8 mouse cellular contexts compared by ENCODE assay signal in genomic region chr9:40531027-40531621, GRCm38 (mm10). TPM values are rescaled to one million over a fixed set of nuclear protein-coding genes. Genes with fewer than 3 reads are reported as not detected.
A peak's percentile ranks its signal among the peaks of the same experiment; 100 is the strongest.
DNase-seq lines count a peak whose midpoint lies in the region; ATAC-seq and TF ChIP-seq lines count a peak whose summit lies in the region.

Gene Gramd1b, minus strand, starts transcription at chr9:40531383.

- no peaks in the 10 kb centered on the region for H3K27me3 ChIP-seq in forebrain, postnatal 0 days (ENCODE audit: insufficient read depth, low read length)
- H3K27me3 ChIP-seq in hindbrain, embryonic 12.5 days, result peaks cover 21% of the 10 kb centered on the region
- H3K27me3 ChIP-seq in midbrain, embryonic 13.5 days, result peaks cover 13% of the 10 kb centered on the region; the same call in 1 of the 2 replicates

- peak within 1 kb of the TSS; percentile 53 for H3K4me3 ChIP-seq in forebrain, postnatal 0 days (ENCODE audit: low read depth, low read length)
- H3K4me3 ChIP-seq in hindbrain, embryonic 12.5 days, result peak within 1 kb of the TSS; percentile 57
- peak within 1 kb of the TSS; percentile 51 for H3K4me3 ChIP-seq in midbrain, embryonic 13.5 days (replicated peaks)

- H3K9me3 ChIP-seq in forebrain, postnatal 0 days (ENCODE audit: low read length), result no peaks in the 10 kb centered on the region
- no peaks in the 10 kb centered on the region for H3K9me3 ChIP-seq in hindbrain, embryonic 12.5 days (replicated peaks)
- no peaks in the 10 kb centered on the region for H3K9me3 ChIP-seq in midbrain, embryonic 13.5 days

- H3K4me2 ChIP-seq in forebrain, postnatal 0 days (ENCODE audit: low read depth), result peak within 1 kb of the TSS; percentile 72
- peak within 1 kb of the TSS; percentile 89 for H3K4me2 ChIP-seq in hindbrain, embryonic 12.5 days (replicated peaks)
- peak within 1 kb of the TSS; percentile 69 for H3K4me2 ChIP-seq in midbrain, embryonic 13.5 days (replicated peaks)

- peak; percentile 2 for DNase-seq in kidney, adult 11 months
- no peak for DNase-seq in kidney, adult 8-10 months
- peak; percentile 73 for DNase-seq in cerebellum, adult 18-20 months
- peak; percentile 74 for DNase-seq in forebrain, postnatal 0 days
- DNase-seq in left cerebral cortex, postnatal 25 days (ENCODE audit: low spot score in 2 of 2), result peak; percentile 42 to 48
- DNase-seq in testis, postnatal 14 days (ENCODE audit: low spot score), result peak; percentile 6

- H3K27ac ChIP-seq in forebrain, postnatal 0 days (ENCODE audit: low read depth, low read length), result peak within 1 kb of the TSS; percentile 24
- H3K27ac ChIP-seq in hindbrain, embryonic 12.5 days, result no peak within 1 kb of the TSS
- H3K27ac ChIP-seq in midbrain, embryonic 13.5 days, result no peak within 1 kb of the TSS

- ATAC-seq in forebrain, postnatal 0 days, result peak; percentile 86
- ATAC-seq in hindbrain, embryonic 12.5 days (ENCODE audit: low FRiP score), result peak; percentile 76
- ATAC-seq in midbrain, embryonic 13.5 days, result peak; percentile 86

- no peaks in the 10 kb centered on the region for H3K36me3 ChIP-seq in forebrain, postnatal 0 days (ENCODE audit: insufficient read depth)
- H3K36me3 ChIP-seq in hindbrain, embryonic 12.5 days, result no peaks in the 10 kb centered on the region
- no peaks in the 10 kb centered on the region for H3K36me3 ChIP-seq in midbrain, embryonic 13.5 days

- peak; percentile 32 for TF ChIP-seq CTCF in forebrain, postnatal 0 days (IDR thresholded peaks at IDR 0.05; ENCODE audit: low read depth)

- 1% methylated on average over 40 of the region's 40 CpGs for WGBS in forebrain, postnatal 0 days
- WGBS in hindbrain, embryonic 12.5 days, result 3% methylated on average over 40 of the region's 40 CpGs
- under 1% methylated on average over 39 of the region's 40 CpGs for WGBS in midbrain, embryonic 13.5 days

- H3K4me1 ChIP-seq in forebrain, postnatal 0 days (ENCODE audit: insufficient read depth), result peaks cover 11% of the 10 kb centered on the region; the same call in 1 of the 2 replicates
- peaks cover 10% of the 10 kb centered on the region; the same call in 1 of the 2 replicates for H3K4me1 ChIP-seq in hindbrain, embryonic 12.5 days
- H3K4me1 ChIP-seq in midbrain, embryonic 13.5 days (replicated peaks), result peaks cover 4% of the 10 kb centered on the region; the same call in 1 of the 2 replicates

- peak within 1 kb of the TSS; percentile 71 for H3K9ac ChIP-seq in forebrain, postnatal 0 days
- H3K9ac ChIP-seq in hindbrain, embryonic 12.5 days, result peak within 1 kb of the TSS; percentile 62
- peak within 1 kb of the TSS; percentile 70 for H3K9ac ChIP-seq in midbrain, embryonic 13.5 days (replicated peaks)

- intact Hi-C loops in left cerebral cortex, postnatal 25 days (cut with DNase I), result loop anchor here (5.0 kb wide), 1 partner anchor 51 kb away; no protein-coding TSS in a partner anchor

RNA-seq across cellular contexts. Expression of gene Gramd1b, which starts in this region (rescaled TPM):
- 48.1 and 48.6 TPM in 2 replicates for total RNA-seq in forebrain, postnatal 0 days (2014; rRNA removed)
- 12.5 and 18.0 TPM in 2 replicates for polyA plus RNA-seq in forebrain, postnatal 0 days (2015; fragmentation: Nextera tagmentation; extraction: Ambion mirVana)
- polyA plus RNA-seq in hindbrain, embryonic 12.5 days (2016; fragmentation: Nextera tagmentation; extraction: Ambion mirVana), result 4.9 and 6.7 TPM in 2 replicates
- 100 to 1,000 TPM; 161 to 183 TPM for total RNA-seq in left cerebral cortex, postnatal 25 days (2021)
- 8.1 and 8.2 TPM in 2 replicates for polyA plus RNA-seq in midbrain, embryonic 13.5 days (2015; fragmentation: Nextera tagmentation; extraction: Ambion mirVana)

Comparison
In these comparisons a context has a peak if more than half of its experiments do, and no peak if none do; other contexts are left out.
1. DNase-seq: peak in kidney, adult 11 months (single experiment), cerebellum, adult 18-20 months (2 of 2), forebrain, postnatal 0 days (single experiment), left cerebral cortex, postnatal 25 days (2 of 2) and testis, postnatal 14 days (single experiment); none in kidney, adult 8-10 months (0 of 2).
2. Peak in every context shown above with its lines, with median percentiles within 50 percentile points of each other: ATAC-seq, H3K4me2 ChIP-seq, H3K4me3 ChIP-seq and H3K9ac ChIP-seq.